Comparison of ENCODE assay signal across 8 mouse cellular contexts in the genomic region with DNA sequence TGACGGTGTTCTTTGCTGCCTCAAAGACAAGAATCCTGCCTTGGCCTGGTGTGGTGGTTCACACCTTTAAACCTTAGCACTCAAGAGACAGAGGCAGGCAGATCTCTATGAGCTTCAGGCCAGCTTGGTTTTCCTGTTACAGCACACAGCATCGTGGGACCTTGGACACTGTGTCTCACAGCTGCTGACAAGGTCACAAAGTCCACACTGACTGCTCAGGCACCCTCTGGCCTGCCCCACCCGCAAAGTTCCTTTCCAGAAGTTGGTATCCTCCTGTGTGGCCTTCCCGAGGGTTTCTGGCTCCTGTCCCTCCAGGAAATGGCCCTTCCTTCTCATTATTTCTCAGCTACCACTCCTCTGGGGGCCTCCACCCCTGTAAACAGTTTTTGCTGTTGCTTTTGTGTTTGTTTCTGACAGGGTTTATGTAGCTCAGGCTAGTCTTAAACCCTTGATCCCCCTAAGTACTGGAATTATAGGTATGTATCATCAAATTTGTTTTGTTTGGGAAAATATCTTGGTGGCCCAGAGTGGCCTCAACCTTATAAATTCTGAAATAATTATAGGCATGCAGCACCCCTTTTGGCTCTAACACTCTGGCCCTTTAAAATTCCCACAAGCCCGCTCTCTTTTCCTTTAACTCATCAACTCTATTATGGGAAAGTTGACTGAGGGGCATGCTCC. TPM values are rescaled to one million over a fixed set of nuclear protein-coding genes. Genes with fewer than 3 reads are reported as not detected.
DNase-seq lines count a peak whose midpoint lies in the region; ATAC-seq lines count a peak whose summit lies in the region.

A gene (plus strand): TSS at position 631 of the 681 bp plus-strand sequence.

- H3K27ac ChIP-seq in limb, embryonic 11.5 days (replicated peaks; ENCODE audit: low read depth, low read length): no peak within 1 kb of the TSS
- H3K27ac ChIP-seq in neural tube, embryonic 15.5 days (replicated peaks): no peak within 1 kb of the TSS

- H3K4me2 ChIP-seq in limb, embryonic 11.5 days (ENCODE audit: low read depth, severe bottlenecking): no peak within 1 kb of the TSS
- H3K4me2 ChIP-seq in neural tube, embryonic 15.5 days: no peak within 1 kb of the TSS

- no peak within 1 kb of the TSS for H3K4me3 ChIP-seq in limb, embryonic 11.5 days (ENCODE audit: low read depth, low read length)
- no peak within 1 kb of the TSS for H3K4me3 ChIP-seq in neural tube, embryonic 15.5 days (replicated peaks)

- 67% methylated on average over 5 of the region's 5 CpGs for WGBS in limb, embryonic 11.5 days
- 75% methylated on average over 5 of the region's 5 CpGs for WGBS in neural tube, embryonic 15.5 days

- intact Hi-C loops in heart, postnatal 25 days (cut with DNase I): no loop called here

- no peaks in the 10 kb centered on the region for H3K27me3 ChIP-seq in limb, embryonic 11.5 days (ENCODE audit: control insufficient read depth, insufficient read depth, low read length)
- H3K27me3 ChIP-seq in neural tube, embryonic 15.5 days (replicated peaks): no peaks in the 10 kb centered on the region; the same call in 1 of the 2 replicates

- H3K9me3 ChIP-seq in limb, embryonic 11.5 days (ENCODE audit: control insufficient read depth, low read length): no peaks in the 10 kb centered on the region
- no peaks in the 10 kb centered on the region for H3K9me3 ChIP-seq in neural tube, embryonic 15.5 days (replicated peaks)

- no peak within 1 kb of the TSS for H3K9ac ChIP-seq in limb, embryonic 11.5 days (ENCODE audit: low read length)
- no peak within 1 kb of the TSS for H3K9ac ChIP-seq in neural tube, embryonic 15.5 days (replicated peaks)

- H3K4me1 ChIP-seq in limb, embryonic 11.5 days (ENCODE audit: control insufficient read depth, insufficient read depth, low read length): peaks cover 4% of the 10 kb centered on the region
- 0 out of 2 replicates have a peak, but pooled peaks cover 2% of the 10 kb centered on the region for H3K4me1 ChIP-seq in neural tube, embryonic 15.5 days

- no peak for DNase-seq in urinary bladder, adult 2 months (ENCODE audit: low spot score)
- no peak for DNase-seq in urinary bladder, adult 18-20 months (ENCODE audit: low spot score in 2 of 2)
- no peak for DNase-seq in heart, postnatal 25 days (ENCODE audit: low spot score)
- DNase-seq in limb, embryonic 11.5 days (ENCODE audit: low spot score): no peak
- DNase-seq in spleen, adult 18-20 months: no peak
- no peak for DNase-seq in cerebellum, adult 11 months

- H3K36me3 ChIP-seq in limb, embryonic 11.5 days (ENCODE audit: control insufficient read depth, insufficient read depth, low read length): no peaks in the 10 kb centered on the region
- no peaks in the 10 kb centered on the region for H3K36me3 ChIP-seq in neural tube, embryonic 15.5 days

- no peak for ATAC-seq in erythroid progenitor cell, adult 5-6 weeks (replicated peaks; ENCODE audit: low FRiP score, poor library complexity, severe bottlenecking)
- ATAC-seq in limb, embryonic 11.5 days (ENCODE audit: insufficient number of reproducible peaks, low FRiP score, low TSS enrichment, low read depth): no peak
- no peak for ATAC-seq in neural tube, embryonic 15.5 days (ENCODE audit: low FRiP score)

RNA-seq across cellular contexts. Expression of the gene that starts here (rescaled TPM):
- polyA plus RNA-seq in urinary bladder, adult 2 months (2012; rRNA removed): 46.1 and 56.9 TPM in 2 replicates
- total RNA-seq in erythroid progenitor cell, adult 5-6 weeks (2015; ENCODE audit: low replicate concordance): 390 and 415 TPM in 2 replicates
- 408 and 429 TPM in 2 replicates for total RNA-seq in erythroid progenitor cell, adult 5-6 weeks (2017; ENCODE audit: low replicate concordance)
- 100 to 1,000 TPM; 334 to 358 TPM for total RNA-seq in heart, postnatal 25 days (2021)
- polyA plus RNA-seq in limb, embryonic 11.5 days (2014; fragmentation: Nextera tagmentation; extraction: Ambion mirVana): 50.5 and 56.2 TPM in 2 replicates
- 28.3 and 31.7 TPM in 2 replicates for polyA plus RNA-seq in neural tube, embryonic 15.5 days (2015; fragmentation: Nextera tagmentation; extraction: Ambion mirVana)
